Mouse (Mus musculus) forebrain, embryonic 12.5 days (tissue): ENCODE results near the gene 2310011J03Rik. TPM values are rescaled to one million over a fixed set of nuclear protein-coding genes. Genes with fewer than 3 reads are reported as not detected.
"Not testable (repeated sequence)": the region's sequence is repeated elsewhere in the genome, so short reads cannot be mapped to it uniquely, and the experiment has no call there.

ENCODE experiments used
- ATAC-seq: fragments of 200-750 bp; cut with Nextera tagmentation; 2 replicates; pipeline ENCODE4 v1.8.0; 2017; ENCODE audit warnings: moderate TSS enrichment; ENCODE audit not compliant: low FRiP score
- H3K27ac ChIP-seq: fragments of 300-500 bp; sonication (generic); 2 replicates; pipeline ENCODE4 v1.5.1; 2016; ENCODE audit warnings: mild to moderate bottlenecking
- H3K27me3 ChIP-seq: fragments of 300-500 bp; sonication (generic); 2 replicates; pipeline ENCODE4 v1.6.1; 2016; ENCODE audit warnings: mild to moderate bottlenecking
- H3K36me3 ChIP-seq: fragments of 300-500 bp; sonication (generic); replicated peaks from 2 replicates; pipeline ENCODE4 v1.6.1; 2016; ENCODE audit warnings: mild to moderate bottlenecking
- H3K4me1 ChIP-seq: fragments of 300-500 bp; sonication (generic); 2 replicates; pipeline ENCODE4 v1.6.1; 2016
- H3K4me2 ChIP-seq: fragments of 300-500 bp; sonication (generic); 2 replicates; pipeline ENCODE4 v1.6.1; 2016; ENCODE audit warnings: mild to moderate bottlenecking, moderate library complexity
- H3K4me3 ChIP-seq: fragments of 300-500 bp; sonication (generic); replicated peaks from 2 replicates; pipeline ENCODE4 v1.5.1; 2016; ENCODE audit warnings: mild to moderate bottlenecking
- H3K9ac ChIP-seq: fragments of 300-500 bp; sonication (generic); 2 replicates; pipeline ENCODE4 v1.6.1; 2016; ENCODE audit warnings: mild to moderate bottlenecking
- H3K9me3 ChIP-seq: fragments of 300-500 bp; sonication (generic); 2 replicates; pipeline ENCODE4 v1.6.1; 2016
- whole genome bisulfite sequencing: fragments of 180-500 bp; shearing (Covaris S2); methylation state at CpG from one replicate; pipeline ENCODE4 v1.1.7; 2016; 5-methylcytosine and 5-hydroxymethylcytosine counted together
- polyA plus RNA-seq: library from polyadenylated mRNA; unstranded; fragments of >200 nt; fragmentation: Nextera tagmentation; extraction: Ambion mirVana; gene quantifications from 2 replicates; pipeline ENCODE4 v1.2.1, GENCODE M21; 2016

2310011J03Rik gene
- polyA plus RNA-seq, 1 experiment from 2014 or later, result 44.4 TPM

DNA sequence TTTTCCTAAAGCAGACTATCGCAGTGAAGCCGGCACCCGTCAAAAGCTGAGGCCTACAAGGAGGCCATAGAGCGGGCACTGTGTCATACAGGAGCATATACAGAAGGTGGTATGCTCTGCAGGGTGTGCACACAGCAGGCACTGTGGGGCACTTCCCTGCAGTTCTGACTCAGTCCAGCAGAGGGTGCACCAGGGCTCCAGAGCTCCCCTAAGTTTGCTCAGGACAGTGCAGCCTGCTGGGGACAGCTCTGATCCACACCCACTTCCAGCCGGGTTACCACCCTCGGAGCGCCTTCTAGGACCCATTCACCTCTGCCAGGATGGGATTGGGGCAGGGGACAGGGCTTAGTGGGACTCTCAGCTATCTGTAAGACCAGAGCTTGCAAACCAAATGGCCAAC lies 30.0 kb upstream of the 2310011J03Rik start:
- ATAC-seq, result peak; percentile 67
- peaks cover 100% of the 10 kb centered on the region for H3K27me3 ChIP-seq
- H3K9ac ChIP-seq, result no peak overlapping the region
- no peak overlapping the region for H3K27ac ChIP-seq
- no peak overlapping the region for H3K4me2 ChIP-seq
- H3K4me3 ChIP-seq, result no peak overlapping the region
- H3K36me3 ChIP-seq, result no peaks in the 10 kb centered on the region
- whole genome bisulfite sequencing, result 2% methylated on average over 7 of the region's 7 CpGs
- H3K4me1 ChIP-seq, result peaks cover 18% of the 10 kb centered on the region
- H3K9me3 ChIP-seq, result no peaks in the 10 kb centered on the region

GRCm38 (mm10) chr10:80348981-80349380 lies 28.6 kb upstream of the 2310011J03Rik start:
- H3K36me3 ChIP-seq, result no peaks in the 10 kb centered on the region
- H3K27me3 ChIP-seq, result peaks cover 100% of the 10 kb centered on the region
- peak overlapping the region; percentile 41; the same call in 1 of the 2 replicates for H3K4me2 ChIP-seq
- peak overlapping the region; percentile 4; the same call in 1 of the 2 replicates for H3K4me3 ChIP-seq
- 16% methylated on average over 26 of the region's 26 CpGs for WGBS
- ATAC-seq, result no peak
- H3K9ac ChIP-seq, result no peak overlapping the region
- peaks cover 23% of the 10 kb centered on the region for H3K4me1 ChIP-seq
- no peaks in the 10 kb centered on the region for H3K9me3 ChIP-seq
- H3K27ac ChIP-seq, result no peak overlapping the region

GRCm38 (mm10) chr10:80348244-80348781 lies 28.0 kb upstream of the 2310011J03Rik start, which contains the start of gene Adamtsl5:
Gene Adamtsl5, minus strand, starts transcription at chr10:80348412.
- Histone ChIP-seq H3K27me3 (peaks cover 100% of the 10 kb centered on the region), H3K4me1 (peaks cover 28% of the 10 kb centered on the region), H3K4me3 (peak within 1 kb of the TSS; percentile 15), H3K9ac (no peak within 1 kb of the TSS), H3K27ac (no peak within 1 kb of the TSS), H3K36me3 (no peaks in the 10 kb centered on the region), H3K9me3 (no peaks in the 10 kb centered on the region), H3K4me2 (peak within 1 kb of the TSS; percentile 41)
- WGBS, result under 1% methylated on average over 41 of the region's 42 CpGs
- peak; percentile 18 for ATAC-seq

DNA sequence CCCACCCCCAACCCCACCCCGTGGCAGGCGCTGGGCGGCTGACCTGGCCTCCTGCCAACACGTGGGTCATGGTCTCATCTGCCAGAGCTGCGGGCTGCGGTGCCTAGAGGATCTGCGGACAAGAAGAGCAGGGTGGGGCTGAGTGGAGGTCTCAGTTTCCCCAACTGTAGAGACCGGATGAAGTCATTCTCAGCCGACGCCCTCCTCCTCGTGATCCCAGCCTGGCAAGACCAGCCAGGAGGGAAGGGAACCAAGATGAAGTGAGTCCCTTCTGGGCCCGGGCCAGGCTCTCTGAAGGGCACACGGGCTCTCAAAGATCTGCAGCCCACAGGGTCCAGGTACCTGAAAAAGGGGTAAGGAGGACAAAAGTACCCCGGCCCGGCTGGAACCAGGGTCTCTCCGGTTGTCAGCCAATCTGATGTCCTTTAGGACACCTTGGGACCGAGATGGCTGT lies 27.2 kb upstream of the 2310011J03Rik start:
- WGBS, result 11% methylated on average over 17 of the region's 17 CpGs
- Histone ChIP-seq H3K4me1 (peaks cover 36% of the 10 kb centered on the region), H3K36me3 (no peaks in the 10 kb centered on the region), H3K27ac (no peak overlapping the region), H3K4me3 (0 out of 2 replicates have a peak overlapping the region, but pooled peaks have one; percentile 15), H3K4me2 (no peak overlapping the region), H3K9ac (no peak overlapping the region), H3K27me3 (peaks cover 100% of the 10 kb centered on the region), H3K9me3 (no peaks in the 10 kb centered on the region)
- no peak for ATAC-seq

DNA sequence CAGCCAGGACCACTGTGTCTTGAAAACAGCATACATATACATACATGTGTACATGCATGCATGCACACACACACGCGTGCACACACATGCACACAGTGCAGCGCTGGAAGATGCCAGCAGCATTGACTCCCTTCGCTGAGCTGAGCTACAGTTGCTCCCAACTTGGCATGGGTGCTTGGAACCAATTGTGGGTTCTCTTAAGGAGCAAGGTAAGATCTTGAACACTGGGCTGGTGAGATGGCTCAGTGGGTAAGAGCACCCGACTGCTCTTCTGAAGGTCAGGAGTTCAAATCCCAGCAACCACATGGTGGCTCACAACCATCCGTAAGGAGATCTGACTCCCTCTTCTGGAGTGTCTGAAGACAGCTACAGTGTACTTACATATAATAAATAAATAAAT lies 25.6 kb upstream of the 2310011J03Rik start:
- H3K27ac ChIP-seq, H3K9me3 ChIP-seq, H3K4me2 ChIP-seq, H3K9ac ChIP-seq, H3K4me3 ChIP-seq, ATAC-seq, H3K36me3 ChIP-seq: not testable (repeated sequence)
- Histone ChIP-seq H3K27me3 (peaks cover 100% of the 10 kb centered on the region), H3K4me1 (peaks cover 47% of the 10 kb centered on the region)
- 76% methylated on average over 6 of the region's 6 CpGs for WGBS

DNA sequence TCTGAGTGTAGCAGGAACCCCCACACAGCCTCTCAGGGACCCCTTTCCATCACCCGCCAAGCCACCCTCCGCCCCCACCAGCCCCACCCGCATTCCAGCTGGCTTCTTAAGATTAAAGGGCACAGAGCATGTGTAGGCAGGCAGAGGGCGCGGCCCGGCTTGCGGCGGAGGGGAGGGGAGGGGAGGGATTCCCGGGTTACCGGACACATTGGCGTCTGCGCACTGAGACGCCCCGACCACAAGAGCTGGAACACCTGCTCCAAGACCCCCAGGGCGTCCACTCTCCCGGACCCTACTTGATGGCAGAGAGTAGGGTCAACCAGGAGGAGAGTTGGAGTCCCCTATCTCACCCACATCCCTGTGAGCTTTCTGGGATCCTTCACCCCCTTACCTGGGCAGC lies 24.8 kb upstream of the 2310011J03Rik start:
- peak overlapping the region; percentile 21; the same call in 1 of the 2 replicates for H3K9ac ChIP-seq
- H3K27ac ChIP-seq, result no peak overlapping the region
- H3K4me2 ChIP-seq, result no peak overlapping the region
- ATAC-seq, result no peak
- H3K4me1 ChIP-seq, result peaks cover 47% of the 10 kb centered on the region
- H3K9me3 ChIP-seq, result no peaks in the 10 kb centered on the region
- H3K27me3 ChIP-seq, result peaks cover 100% of the 10 kb centered on the region
- 2% methylated on average over 16 of the region's 16 CpGs for WGBS
- H3K4me3 ChIP-seq, result no peak overlapping the region
- no peaks in the 10 kb centered on the region for H3K36me3 ChIP-seq

DNA sequence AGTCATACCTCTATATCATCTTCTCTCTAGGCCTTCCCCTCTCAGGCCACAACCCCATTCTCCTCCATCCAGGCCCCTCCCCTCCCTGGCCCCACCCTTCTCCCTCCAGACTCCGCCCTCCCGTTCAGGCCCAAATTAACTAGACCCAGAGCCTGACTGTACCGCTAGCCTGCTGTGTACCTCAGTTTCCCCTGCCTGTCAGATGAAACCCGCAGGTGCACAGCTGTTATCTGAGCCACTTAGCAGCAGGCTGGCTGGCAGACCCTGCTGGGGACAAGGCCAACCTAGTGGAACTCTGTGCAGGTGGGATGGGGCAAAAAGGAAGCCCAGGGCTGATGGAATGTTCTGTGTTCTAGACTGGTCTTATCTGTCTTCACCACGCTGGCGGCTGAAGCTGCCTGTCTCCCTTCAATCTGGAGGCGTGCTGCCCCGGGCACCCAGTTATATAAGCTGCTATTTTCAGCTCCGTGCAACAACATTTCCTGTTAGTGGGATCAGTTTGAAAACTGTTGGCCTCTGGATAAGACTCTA lies 23.9 kb upstream of the 2310011J03Rik start:
- H3K27me3 ChIP-seq, result peaks cover 99% of the 10 kb centered on the region
- no peak for ATAC-seq
- H3K4me1 ChIP-seq, result peaks cover 46% of the 10 kb centered on the region
- 44% methylated on average over 9 of the region's 9 CpGs for WGBS
- no peak overlapping the region for H3K4me2 ChIP-seq
- H3K9ac ChIP-seq, result no peak overlapping the region
- H3K4me3 ChIP-seq, result no peak overlapping the region
- no peaks in the 10 kb centered on the region for H3K9me3 ChIP-seq
- H3K36me3 ChIP-seq, result no peaks in the 10 kb centered on the region
- no peak overlapping the region for H3K27ac ChIP-seq

GRCm38 (mm10) chr10:80343425-80343895 lies 23.1 kb upstream of the 2310011J03Rik start:
- Histone ChIP-seq H3K9ac (no peak overlapping the region), H3K27me3 (peaks cover 94% of the 10 kb centered on the region), H3K9me3 (no peaks in the 10 kb centered on the region), H3K4me2 (peak overlapping the region; percentile 57), H3K36me3 (no peaks in the 10 kb centered on the region), H3K4me3 (peak overlapping the region; percentile 38), H3K27ac (no peak overlapping the region), H3K4me1 (peaks cover 39% of the 10 kb centered on the region)
- ATAC-seq, result no peak; the same call in 1 of the 2 replicates
- WGBS, result 32% methylated on average over 13 of the region's 13 CpGs

DNA sequence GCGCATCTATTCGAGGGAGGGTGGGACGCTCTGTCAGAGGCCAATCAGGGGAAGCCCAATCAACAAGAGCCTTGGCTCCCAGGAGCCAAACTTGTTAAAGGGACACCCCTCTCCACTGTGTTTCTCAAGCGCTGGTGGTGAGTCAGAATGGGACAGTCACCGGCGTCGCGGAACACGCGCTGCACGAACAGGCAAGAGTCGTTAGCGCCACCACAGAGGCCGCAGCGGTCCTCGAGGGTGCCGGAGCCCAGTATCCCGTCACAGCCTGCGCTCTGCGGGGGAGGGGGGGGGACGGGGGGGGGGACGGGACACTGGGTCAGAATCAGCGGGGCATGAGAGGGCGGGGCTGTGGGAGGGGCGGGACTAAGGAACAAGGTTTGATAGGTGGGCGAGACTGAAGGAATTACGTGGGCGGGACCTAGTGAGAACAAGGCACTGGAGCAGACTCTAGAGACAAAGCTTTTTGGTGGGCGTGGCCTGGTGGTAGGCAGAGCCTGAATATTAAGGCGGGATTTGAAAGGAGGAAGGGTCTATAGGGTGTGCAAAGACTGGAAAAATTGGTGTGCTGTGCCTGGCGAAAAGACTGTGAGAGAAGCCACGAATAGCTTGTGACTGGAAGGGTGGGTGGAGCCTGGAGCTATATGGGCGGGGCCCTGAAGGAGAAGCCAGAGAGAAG lies 22.6 kb upstream of the 2310011J03Rik start:
- H3K9me3 ChIP-seq, result no peaks in the 10 kb centered on the region
- peaks cover 33% of the 10 kb centered on the region for H3K4me1 ChIP-seq
- H3K9ac ChIP-seq, result 0 out of 2 replicates have a peak overlapping the region, but pooled peaks have one; percentile 0
- peak; percentile 76 for ATAC-seq
- under 1% methylated on average over 29 of the region's 33 CpGs for WGBS
- peak overlapping the region; percentile 57 for H3K4me2 ChIP-seq
- H3K36me3 ChIP-seq, result no peaks in the 10 kb centered on the region
- H3K27me3 ChIP-seq, result peaks cover 94% of the 10 kb centered on the region
- H3K4me3 ChIP-seq, result peak overlapping the region; percentile 38
- H3K27ac ChIP-seq, result no peak overlapping the region

DNA sequence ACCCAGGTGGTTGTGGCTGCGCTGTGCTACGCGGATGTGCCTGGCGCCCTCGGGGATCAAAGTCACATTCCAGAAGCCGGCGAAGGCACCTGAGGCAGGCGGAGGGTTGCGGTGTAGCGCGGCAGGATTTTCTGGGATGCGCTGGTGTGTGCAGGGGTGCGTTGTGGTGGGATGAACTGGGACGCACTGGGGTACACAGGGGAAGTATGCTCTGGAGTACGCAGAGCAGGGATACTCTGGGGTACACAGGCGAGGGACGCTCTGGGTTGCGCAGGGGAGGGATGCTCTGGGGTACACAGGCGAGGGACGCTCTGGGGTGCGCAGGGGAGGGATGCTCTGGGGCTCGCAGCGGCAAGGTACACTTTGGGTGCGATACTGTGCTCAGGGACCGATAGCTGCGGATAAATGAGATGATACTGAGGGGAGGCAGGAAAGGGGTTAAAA lies 22.0 kb upstream of the 2310011J03Rik start:
- no peaks in the 10 kb centered on the region for H3K9me3 ChIP-seq
- ATAC-seq, result no peak; the same call in 1 of the 2 replicates
- H3K27me3 ChIP-seq, result peaks cover 90% of the 10 kb centered on the region
- peak overlapping the region; percentile 38 for H3K4me3 ChIP-seq
- H3K4me2 ChIP-seq, result peak overlapping the region; percentile 57
- no peak overlapping the region for H3K27ac ChIP-seq
- 0 out of 2 replicates have a peak overlapping the region, but pooled peaks have one; percentile 0 for H3K9ac ChIP-seq
- 1% methylated on average over 26 of the region's 26 CpGs for WGBS
- no peaks in the 10 kb centered on the region for H3K36me3 ChIP-seq
- H3K4me1 ChIP-seq, result peaks cover 30% of the 10 kb centered on the region

DNA sequence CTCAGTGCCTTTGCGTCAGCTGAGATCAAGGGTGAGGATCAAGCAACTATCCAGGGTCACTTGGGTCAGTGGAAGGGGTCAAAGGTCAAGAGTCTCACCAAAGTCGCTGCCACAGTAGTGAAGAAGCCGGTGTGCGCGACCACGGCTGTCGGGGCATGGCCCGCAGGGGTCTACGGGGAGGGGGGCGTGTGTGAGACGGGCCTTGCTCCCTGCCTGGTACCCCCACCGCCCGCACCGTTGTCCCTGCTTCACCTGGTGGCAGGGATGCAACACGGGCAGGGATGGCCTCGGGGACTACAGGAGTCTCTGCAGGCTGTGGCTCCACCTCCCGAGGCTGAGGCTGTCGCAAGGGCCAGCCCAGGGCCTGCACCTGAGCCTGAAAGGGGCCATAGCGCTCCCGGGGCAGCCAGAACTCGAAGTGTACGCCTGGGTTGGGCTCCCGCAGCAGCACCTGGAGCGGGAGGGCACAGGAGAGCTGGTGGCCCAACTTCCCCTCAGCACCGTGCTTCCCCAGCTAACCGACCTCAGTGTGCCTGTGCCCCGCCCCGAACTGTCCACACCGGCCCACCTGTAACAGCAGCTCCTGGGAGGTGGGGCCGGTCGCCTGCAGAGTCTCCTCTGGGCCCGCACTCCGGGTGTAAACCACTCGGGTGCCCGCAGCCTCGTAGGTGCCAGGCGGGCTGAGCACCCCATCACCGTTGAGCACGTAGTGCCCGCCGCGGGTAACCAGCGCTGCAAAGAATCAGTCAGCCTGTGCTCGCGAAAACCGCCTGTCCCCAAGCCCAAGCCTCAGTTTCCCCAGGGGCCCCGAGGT lies 21.4 kb upstream of the 2310011J03Rik start:
- peak overlapping the region; percentile 38 for H3K4me3 ChIP-seq
- H3K9me3 ChIP-seq, result no peaks in the 10 kb centered on the region
- H3K27ac ChIP-seq, result no peak overlapping the region
- peaks cover 30% of the 10 kb centered on the region for H3K4me1 ChIP-seq
- peak overlapping the region; percentile 57; the same call in 1 of the 2 replicates for H3K4me2 ChIP-seq
- WGBS, result 3% methylated on average over 47 of the region's 47 CpGs
- no peak for ATAC-seq
- H3K27me3 ChIP-seq, result peaks cover 84% of the 10 kb centered on the region
- 0 out of 2 replicates have a peak overlapping the region, but pooled peaks have one; percentile 0 for H3K9ac ChIP-seq
- H3K36me3 ChIP-seq, result no peaks in the 10 kb centered on the region
